Mouse (Mus musculus): ENCODE results near the gene Fancg. TPM values are rescaled to one million over a fixed set of nuclear protein-coding genes. Genes with fewer than 3 reads are reported as not detected.
A peak's percentile ranks its signal among the peaks of the same experiment; 100 is the strongest.

The Fancg gene
- total and polyA plus RNA-seq, 3 experiments: 11.4 to 24.6 TPM; not detected in 1

DNA sequence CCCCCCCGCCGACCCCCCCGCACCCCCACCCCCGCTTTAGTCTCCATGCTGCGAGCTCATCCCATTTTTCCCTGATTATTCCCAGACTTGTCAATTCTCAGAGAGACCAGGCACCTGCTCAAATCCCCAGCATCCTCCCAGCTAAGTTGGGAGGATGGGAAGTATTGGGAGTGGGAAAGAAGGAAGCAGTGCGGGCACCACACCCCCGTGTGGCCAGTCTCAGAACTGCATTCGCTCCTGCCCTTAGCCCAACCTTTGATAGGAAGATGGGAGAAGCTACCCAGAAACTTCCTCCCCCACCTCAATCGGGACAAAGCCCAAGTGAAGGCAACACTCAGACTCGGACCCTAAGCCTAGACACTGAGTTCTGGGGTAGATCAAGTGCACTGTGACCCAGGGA, 56.0 kb downstream of the Fancg start:
- H3K79me2 ChIP-seq (ENCODE audit: control insufficient read depth, insufficient read depth, low read length, poor library complexity): no peaks in the 10 kb centered on the region; the same call in 1 of the 2 replicates
- H3K27ac ChIP-seq (ENCODE audit: control insufficient read depth, low read depth, low read length): no peak overlapping the region
- peaks cover 0 to 2% of the 10 kb centered on the region in 2 experiments; a peak in 2 of 4 replicates for H3K4me1 ChIP-seq (ENCODE audit: control insufficient read depth in 1 of 2, insufficient read depth in 2 of 2, low read length in 2 of 2)
- no peak overlapping the region for H3K4me3 ChIP-seq (ENCODE audit: control insufficient read depth in 1 of 2, insufficient read depth in 1 of 2, low read depth in 2 of 2, low read length in 2 of 2)
- TF ChIP-seq CTCF (IDR thresholded peaks at IDR 0.05 in 2 of 3, conservative IDR thresholded peaks at IDR 0.05 in 1 of 3; ENCODE audit: control insufficient read depth in 1 of 3, insufficient read depth in 1 of 3, low read depth in 2 of 3, low read length in 3 of 3, poor library complexity in 1 of 3, severe bottlenecking in 1 of 3) (peak; percentile 78 to 97 (median 87)), ZC3H11A (IDR thresholded peaks at IDR 0.05; ENCODE audit: low read depth, low read length) (peak; percentile 33; the same call in 1 of the 2 replicates), SMC3 (IDR thresholded peaks at IDR 0.05; ENCODE audit: low read depth, low read length) (peak; percentile 75), JUND (IDR thresholded peaks at IDR 0.05; ENCODE audit: low read depth, low read length) (no peak), MAZ (IDR thresholded peaks at IDR 0.05; ENCODE audit: low read depth, low read length) (peak; percentile 34; the same call in 1 of the 2 replicates), KAT2A (conservative IDR thresholded peaks at IDR 0.05; ENCODE audit: low read depth, low read length) (no peak), RAD21 (IDR thresholded peaks at IDR 0.05; ENCODE audit: low read depth, low read length) (peak; percentile 56)
- no peaks in the 10 kb centered on the region for H3K9me3 ChIP-seq (replicated peaks; ENCODE audit: insufficient read depth, low read length)
- no peaks in the 10 kb centered on the region for H3K27me3 ChIP-seq (ENCODE audit: control insufficient read depth in 1 of 2, insufficient read depth in 2 of 2, low read length in 2 of 2)
- H3K36me3 ChIP-seq (ENCODE audit: control insufficient read depth in 1 of 2, insufficient read depth in 2 of 2, low read length in 2 of 2): peaks cover 0 to 4% of the 10 kb centered on the region in 2 experiments; a peak in 2 of 4 replicates
- H3K9ac ChIP-seq (ENCODE audit: control insufficient read depth, low read depth, low read length, poor library complexity, severe bottlenecking): peak overlapping the region; percentile 30; the same call in 1 of the 2 replicates
- DNase-seq (ENCODE audit: low read depth, low spot score): peak; percentile 55

DNA sequence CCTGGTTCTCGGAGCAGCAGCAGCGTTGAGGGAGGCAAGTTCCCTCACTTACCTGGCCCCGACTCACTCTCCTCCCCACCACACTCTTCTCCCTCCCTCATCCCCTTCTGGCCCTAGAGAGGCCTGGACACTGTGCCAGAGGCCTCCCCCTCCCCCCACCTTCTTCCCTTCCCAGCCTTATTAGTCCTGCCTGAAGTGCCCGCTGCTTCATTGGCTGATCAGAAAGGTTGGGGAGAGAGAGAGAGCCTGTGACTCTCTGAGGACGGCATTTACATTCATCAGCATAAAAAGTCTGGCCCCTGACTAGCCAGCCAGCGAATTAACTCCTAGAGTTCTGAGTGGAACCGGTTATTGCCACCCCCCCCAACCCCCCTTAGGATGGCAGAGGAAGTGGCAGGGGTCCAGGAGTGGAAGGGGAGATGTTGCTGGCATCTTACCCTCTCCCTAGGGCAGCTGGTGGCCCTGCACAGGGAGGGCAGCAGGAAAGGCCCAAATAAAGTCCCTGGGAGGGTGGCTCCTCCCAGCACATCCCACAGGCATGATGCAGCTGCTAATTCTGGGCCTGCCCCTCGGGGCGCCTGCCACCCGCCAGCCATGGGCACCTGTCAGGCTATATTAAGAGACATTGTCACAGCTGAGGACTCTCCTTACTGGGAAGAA, 56.7 kb downstream of the Fancg start:
- Histone ChIP-seq H3K9ac (ENCODE audit: control insufficient read depth, low read depth, low read length, poor library complexity, severe bottlenecking) (no peak overlapping the region), H3K4me1 (ENCODE audit: control insufficient read depth in 1 of 2, insufficient read depth in 2 of 2, low read length in 2 of 2) (peaks cover 0 to 5% of the 10 kb centered on the region in 2 experiments; a peak in 1 of 4 replicates), H3K79me2 (ENCODE audit: control insufficient read depth, insufficient read depth, low read length, poor library complexity) (no peaks in the 10 kb centered on the region; the same call in 1 of the 2 replicates), H3K36me3 (ENCODE audit: control insufficient read depth in 1 of 2, insufficient read depth in 2 of 2, low read length in 2 of 2) (peaks cover 0 to 1% of the 10 kb centered on the region in 2 experiments; a peak in 2 of 4 replicates), H3K27ac (ENCODE audit: control insufficient read depth, low read depth, low read length) (no peak overlapping the region), H3K9me3 (replicated peaks; ENCODE audit: insufficient read depth, low read length) (no peaks in the 10 kb centered on the region), H3K4me3 (ENCODE audit: control insufficient read depth in 1 of 2, insufficient read depth in 1 of 2, low read depth in 2 of 2, low read length in 2 of 2) (no peak overlapping the region), H3K27me3 (ENCODE audit: control insufficient read depth in 1 of 2, insufficient read depth in 2 of 2, low read length in 2 of 2) (no peaks in the 10 kb centered on the region)
- no peak for TF ChIP-seq NRF1 (IDR thresholded peaks at IDR 0.05; ENCODE audit: insufficient read depth, low read depth, low read length, poor library complexity, severe bottlenecking)
- TF ChIP-seq ZC3H11A (IDR thresholded peaks at IDR 0.05; ENCODE audit: low read depth, low read length): no peak
- DNase-seq (ENCODE audit: low read depth, low spot score): no peak

DNA sequence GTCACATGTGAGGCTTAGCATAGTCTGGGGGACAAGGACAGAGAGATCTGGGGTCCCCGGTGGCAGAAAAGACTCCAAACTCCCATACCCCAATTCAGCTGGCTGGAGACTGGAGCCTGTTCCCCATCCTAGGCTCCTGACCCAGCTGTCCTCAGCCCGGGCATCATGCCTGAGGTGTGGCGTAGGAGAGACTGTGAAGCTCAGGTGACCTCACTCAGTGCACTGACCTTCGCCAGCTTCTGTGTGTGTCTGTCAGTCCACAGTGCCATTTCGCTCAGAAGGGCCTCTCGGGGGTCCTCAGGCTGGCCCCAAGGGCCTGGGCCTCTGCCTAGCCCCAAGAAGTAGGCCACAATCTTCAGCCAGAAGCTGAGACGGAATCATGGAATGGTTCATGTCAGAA, 57.7 kb downstream of the Fancg start:
- TF ChIP-seq USF2 (IDR thresholded peaks at IDR 0.05; ENCODE audit: borderline replicate concordance in 1 of 2, insufficient read depth in 1 of 2, low read depth in 1 of 2, low read length in 2 of 2): no peak
- no peak for TF ChIP-seq USF1 (IDR thresholded peaks at IDR 0.05; ENCODE audit: low read depth, low read length)
- no peak for TF ChIP-seq HCFC1 (IDR thresholded peaks at IDR 0.05; ENCODE audit: low read depth, low read length)
- no peak for TF ChIP-seq POLR2A (IDR thresholded peaks at IDR 0.05; ENCODE audit: control insufficient read depth in 1 of 2, insufficient read depth in 1 of 2, low read depth in 1 of 2, low read length in 2 of 2, poor library complexity in 1 of 2)
- TF ChIP-seq EP300 (IDR thresholded peaks at IDR 0.05; ENCODE audit: low read depth in 1 of 2, low read length in 2 of 2): no peak
- no peak for TF ChIP-seq BHLHE40 (IDR thresholded peaks at IDR 0.05; ENCODE audit: borderline replicate concordance, low read depth, low read length)
- no peak for TF ChIP-seq NRF1 (IDR thresholded peaks at IDR 0.05; ENCODE audit: insufficient read depth, low read depth, low read length, poor library complexity, severe bottlenecking)
- TF ChIP-seq MAFK (IDR thresholded peaks at IDR 0.05; ENCODE audit: borderline replicate concordance, low read depth, low read length): no peak
- no peak for TF ChIP-seq E2F4 (IDR thresholded peaks at IDR 0.05; ENCODE audit: borderline replicate concordance, low read depth, low read length)
- H3K9me3 ChIP-seq (replicated peaks; ENCODE audit: insufficient read depth, low read length): no peaks in the 10 kb centered on the region
- peaks cover 0 to 5% of the 10 kb centered on the region in 2 experiments; a peak in 1 of 4 replicates for H3K4me1 ChIP-seq (ENCODE audit: control insufficient read depth in 1 of 2, insufficient read depth in 2 of 2, low read length in 2 of 2)
- H3K27me3 ChIP-seq (ENCODE audit: control insufficient read depth in 1 of 2, insufficient read depth in 2 of 2, low read length in 2 of 2): no peaks in the 10 kb centered on the region
- no peaks in the 10 kb centered on the region for H3K36me3 ChIP-seq (ENCODE audit: control insufficient read depth in 1 of 2, insufficient read depth in 2 of 2, low read length in 2 of 2)
- DNase-seq (ENCODE audit: low read depth, low spot score): no peak
- H3K27ac ChIP-seq (ENCODE audit: control insufficient read depth, low read depth, low read length): no peak overlapping the region
- no peaks in the 10 kb centered on the region; the same call in 1 of the 2 replicates for H3K79me2 ChIP-seq (ENCODE audit: control insufficient read depth, insufficient read depth, low read length, poor library complexity)
- H3K4me3 ChIP-seq (ENCODE audit: control insufficient read depth in 1 of 2, insufficient read depth in 1 of 2, low read depth in 2 of 2, low read length in 2 of 2): no peak overlapping the region
- no peak overlapping the region for H3K9ac ChIP-seq (ENCODE audit: control insufficient read depth, low read depth, low read length, poor library complexity, severe bottlenecking)
